Mouse (Mus musculus): ENCODE data around the gene Tbc1d1. TPM values are rescaled to one million over a fixed set of nuclear protein-coding genes. Genes with fewer than 3 reads are reported as not detected.

Gene Tbc1d1
- total and polyA plus RNA-seq, 2 experiments: 2.2 to 8.1 TPM

DNA sequence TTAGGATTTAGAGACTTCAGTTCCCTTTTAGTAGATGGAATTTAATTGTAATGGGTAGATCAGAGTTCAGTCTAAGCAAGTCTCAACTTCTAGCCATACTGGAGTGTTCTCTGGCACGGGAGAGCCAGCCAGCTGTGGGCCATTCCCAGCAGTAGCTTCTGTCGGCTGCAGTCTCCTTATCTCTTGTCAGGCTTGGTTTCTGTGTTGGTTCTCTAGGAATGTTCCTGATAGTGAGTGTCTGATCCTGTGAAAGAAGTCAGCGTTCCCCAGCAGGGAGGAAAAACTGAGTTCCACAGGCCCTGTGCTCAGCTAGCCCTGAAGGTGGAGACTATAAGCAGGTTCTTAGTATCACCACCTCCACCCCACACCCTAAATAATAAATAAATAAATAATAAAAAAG lies 88.2 kb downstream of the Tbc1d1 start:
- Histone ChIP-seq H3K4me3 (ENCODE audit: insufficient read depth, low read depth, low read length) (no peak overlapping the region), H3K4me1 (ENCODE audit: control insufficient read depth, insufficient read depth, low read length) (peaks cover 13% of the 10 kb centered on the region; the same call in 1 of the 2 replicates), H3K79me2 (ENCODE audit: control insufficient read depth, insufficient read depth, low read length) (peaks cover 7% of the 10 kb centered on the region; the same call in 1 of the 2 replicates), H3K27me3 (ENCODE audit: control insufficient read depth, insufficient read depth, low read length) (no peaks in the 10 kb centered on the region), H3K9ac (ENCODE audit: low read depth, low read length) (no peak overlapping the region), H3K36me3 (ENCODE audit: control insufficient read depth, insufficient read depth, low read length) (no peaks in the 10 kb centered on the region), H3K27ac (replicated peaks; ENCODE audit: insufficient read depth, low read depth, low read length) (no peak overlapping the region)
- WGBS: 55% methylated on average over 3 of the region's 3 CpGs
- TF ChIP-seq POLR2A (IDR thresholded peaks at IDR 0.05; ENCODE audit: extremely low read depth, insufficient read depth, low read length) (no peak), CTCF (IDR thresholded peaks at IDR 0.05; ENCODE audit: low read depth, low read length) (no peak)
- DNase-seq (ENCODE audit: extremely low read depth, low read depth, low spot score): no peak

DNA sequence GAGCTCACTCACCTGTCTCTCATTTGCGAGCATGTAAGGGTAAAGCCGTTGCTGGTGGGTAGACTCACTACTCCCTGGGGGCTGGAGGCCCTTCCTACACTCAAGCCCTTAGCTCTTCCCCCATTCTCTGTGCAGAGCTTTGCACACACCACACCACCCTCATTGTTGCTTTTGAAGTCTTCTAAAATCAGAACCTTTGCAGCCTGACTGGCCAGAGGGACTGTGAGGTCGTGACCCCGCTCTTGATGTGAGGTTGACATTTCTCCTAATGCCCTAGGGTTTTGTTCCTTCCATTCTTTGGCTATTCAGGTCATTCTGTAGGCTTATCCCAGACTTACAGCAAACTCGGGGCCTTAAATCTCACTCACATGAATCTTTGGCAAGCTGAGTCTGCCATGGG lies 88.6 kb downstream of the Tbc1d1 start:
- H3K27me3 ChIP-seq (ENCODE audit: control insufficient read depth, insufficient read depth, low read length): no peaks in the 10 kb centered on the region
- H3K4me1 ChIP-seq (ENCODE audit: control insufficient read depth, insufficient read depth, low read length): peaks cover 13% of the 10 kb centered on the region; the same call in 1 of the 2 replicates
- H3K36me3 ChIP-seq (ENCODE audit: control insufficient read depth, insufficient read depth, low read length): no peaks in the 10 kb centered on the region
- WGBS: 68% methylated on average over 5 of the region's 5 CpGs
- no peak overlapping the region for H3K4me3 ChIP-seq (ENCODE audit: insufficient read depth, low read depth, low read length)
- no peak for DNase-seq (ENCODE audit: extremely low read depth, low read depth, low spot score)
- no peak overlapping the region for H3K9ac ChIP-seq (ENCODE audit: low read depth, low read length)
- peaks cover 7% of the 10 kb centered on the region; the same call in 1 of the 2 replicates for H3K79me2 ChIP-seq (ENCODE audit: control insufficient read depth, insufficient read depth, low read length)
- TF ChIP-seq POLR2A (IDR thresholded peaks at IDR 0.05; ENCODE audit: extremely low read depth, insufficient read depth, low read length): no peak
- no peak for TF ChIP-seq CTCF (IDR thresholded peaks at IDR 0.05; ENCODE audit: low read depth, low read length)
- H3K27ac ChIP-seq (replicated peaks; ENCODE audit: insufficient read depth, low read depth, low read length): no peak overlapping the region

DNA sequence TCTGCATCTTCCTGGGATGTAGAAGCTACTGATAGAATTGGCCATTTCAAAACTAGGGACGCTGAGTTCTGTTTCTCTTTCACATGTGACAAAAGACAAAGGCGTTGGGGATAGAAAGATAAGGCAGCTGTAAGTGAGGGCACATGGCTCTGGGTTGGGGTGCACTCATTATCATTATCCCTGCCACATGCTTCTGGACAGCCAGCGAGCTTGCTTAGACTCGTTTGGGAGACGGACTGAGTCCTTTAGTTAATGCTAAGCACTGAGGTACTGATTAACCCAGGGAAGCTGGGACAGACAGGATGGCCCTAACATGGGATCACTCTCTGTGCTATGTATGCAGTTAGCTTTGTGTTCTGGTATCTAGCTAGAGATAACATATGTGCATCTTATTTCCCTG lies 95.3 kb downstream of the Tbc1d1 start:
- peak; percentile 65 for DNase-seq (ENCODE audit: extremely low read depth, low read depth, low spot score)

DNA sequence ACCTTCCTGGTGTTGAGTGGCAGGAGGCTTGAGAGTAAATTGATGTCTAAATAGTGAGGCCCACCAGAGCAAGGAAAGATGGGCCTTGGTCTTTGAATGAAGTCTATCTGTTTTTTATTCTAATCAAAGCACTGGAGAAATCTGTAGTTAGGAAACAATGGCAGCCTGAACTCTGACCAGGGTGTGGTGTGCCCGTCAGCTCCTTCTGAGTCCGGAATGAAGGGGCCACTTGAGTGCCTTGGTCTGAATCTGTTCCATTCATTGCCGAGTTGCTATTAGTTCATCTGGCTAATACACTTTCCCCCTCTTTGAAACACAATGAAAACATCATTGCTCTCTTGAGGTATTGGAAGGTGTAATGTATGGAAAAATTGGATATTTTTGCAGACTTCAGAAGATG lies 98.2 kb downstream of the Tbc1d1 start:
- TF ChIP-seq CTCF (IDR thresholded peaks at IDR 0.05; ENCODE audit: low read depth, low read length) (no peak), POLR2A (IDR thresholded peaks at IDR 0.05; ENCODE audit: extremely low read depth, insufficient read depth, low read length) (no peak)
- 66% methylated on average over 3 of the region's 3 CpGs for WGBS
- DNase-seq (ENCODE audit: extremely low read depth, low read depth, low spot score): no peak
- Histone ChIP-seq H3K27ac (replicated peaks; ENCODE audit: insufficient read depth, low read depth, low read length) (no peak overlapping the region), H3K4me3 (ENCODE audit: insufficient read depth, low read depth, low read length) (no peak overlapping the region), H3K36me3 (ENCODE audit: control insufficient read depth, insufficient read depth, low read length) (no peaks in the 10 kb centered on the region), H3K4me1 (ENCODE audit: control insufficient read depth, insufficient read depth, low read length) (peaks cover 6% of the 10 kb centered on the region), H3K79me2 (ENCODE audit: control insufficient read depth, insufficient read depth, low read length) (no peaks in the 10 kb centered on the region), H3K27me3 (ENCODE audit: control insufficient read depth, insufficient read depth, low read length) (no peaks in the 10 kb centered on the region), H3K9ac (ENCODE audit: low read depth, low read length) (no peak overlapping the region)

More for the DNA sequence above, 95.3 kb downstream of the Tbc1d1 start:
- H3K79me2 ChIP-seq (ENCODE audit: control insufficient read depth, insufficient read depth, low read length): no peaks in the 10 kb centered on the region
- WGBS: 8% methylated on average over 5 of the region's 5 CpGs
- H3K4me3 ChIP-seq (ENCODE audit: insufficient read depth, low read depth, low read length): no peak overlapping the region
- TF ChIP-seq POLR2A (IDR thresholded peaks at IDR 0.05; ENCODE audit: extremely low read depth, insufficient read depth, low read length): no peak
- TF ChIP-seq CTCF (IDR thresholded peaks at IDR 0.05; ENCODE audit: low read depth, low read length): no peak
- H3K27me3 ChIP-seq (ENCODE audit: control insufficient read depth, insufficient read depth, low read length): no peaks in the 10 kb centered on the region
- H3K36me3 ChIP-seq (ENCODE audit: control insufficient read depth, insufficient read depth, low read length): no peaks in the 10 kb centered on the region
- peak overlapping the region; percentile 44 for H3K27ac ChIP-seq (replicated peaks; ENCODE audit: insufficient read depth, low read depth, low read length)
- H3K9ac ChIP-seq (ENCODE audit: low read depth, low read length): no peak overlapping the region
- peaks cover 6% of the 10 kb centered on the region for H3K4me1 ChIP-seq (ENCODE audit: control insufficient read depth, insufficient read depth, low read length)

DNA sequence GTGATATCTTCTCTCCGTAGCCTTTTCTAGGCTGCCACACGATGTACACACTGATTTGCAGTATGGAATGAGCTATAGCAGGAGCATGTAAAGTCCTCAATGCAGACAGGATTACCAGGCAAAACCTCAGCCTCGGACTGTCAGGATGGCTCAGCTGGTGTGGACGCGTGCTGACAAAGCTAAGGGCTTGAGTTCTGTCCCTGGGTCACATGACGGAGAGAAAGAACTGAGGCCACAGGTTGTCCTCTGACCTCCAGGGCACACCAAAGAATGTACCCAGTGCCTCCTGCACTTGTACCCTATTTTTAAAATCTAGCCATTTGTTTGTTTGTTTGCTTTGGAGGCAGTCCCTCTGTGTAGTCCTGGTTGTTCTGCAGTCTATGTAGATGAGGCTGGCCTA lies 98.9 kb downstream of the Tbc1d1 start:
- TF ChIP-seq CTCF (IDR thresholded peaks at IDR 0.05; ENCODE audit: low read depth, low read length) (no peak), POLR2A (IDR thresholded peaks at IDR 0.05; ENCODE audit: extremely low read depth, insufficient read depth, low read length) (no peak)
- H3K36me3 ChIP-seq (ENCODE audit: control insufficient read depth, insufficient read depth, low read length): no peaks in the 10 kb centered on the region
- DNase-seq (ENCODE audit: extremely low read depth, low read depth, low spot score): peak; percentile 90
- H3K27ac ChIP-seq (replicated peaks; ENCODE audit: insufficient read depth, low read depth, low read length): no peak overlapping the region
- H3K4me1 ChIP-seq (ENCODE audit: control insufficient read depth, insufficient read depth, low read length): peaks cover 6% of the 10 kb centered on the region
- no peak overlapping the region for H3K9ac ChIP-seq (ENCODE audit: low read depth, low read length)
- no peak overlapping the region for H3K4me3 ChIP-seq (ENCODE audit: insufficient read depth, low read depth, low read length)
- H3K27me3 ChIP-seq (ENCODE audit: control insufficient read depth, insufficient read depth, low read length): no peaks in the 10 kb centered on the region
- no peaks in the 10 kb centered on the region for H3K79me2 ChIP-seq (ENCODE audit: control insufficient read depth, insufficient read depth, low read length)
- 36% methylated on average over 6 of the region's 6 CpGs for WGBS

DNA sequence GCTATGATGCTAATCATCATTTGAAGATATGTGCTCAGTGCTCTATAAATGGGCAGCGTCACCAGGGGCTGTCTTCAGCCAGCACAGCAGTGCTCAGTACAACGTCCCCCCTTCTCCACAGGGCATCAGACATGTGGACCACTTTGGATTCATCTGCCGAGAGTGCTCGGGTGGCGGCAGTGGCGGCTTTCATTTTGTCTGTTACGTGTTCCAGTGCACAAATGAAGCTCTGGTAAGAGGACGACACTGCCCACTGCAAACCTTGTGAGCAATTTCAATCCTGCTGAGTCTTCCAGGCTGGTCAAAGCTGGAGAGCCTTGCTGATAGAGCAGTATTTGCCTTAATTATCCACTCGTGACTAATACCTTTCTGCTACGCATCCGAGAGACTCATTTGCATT lies 107.2 kb downstream of the Tbc1d1 start:
- no peak for DNase-seq (ENCODE audit: extremely low read depth, low read depth, low spot score)
- Histone ChIP-seq H3K27ac (replicated peaks; ENCODE audit: insufficient read depth, low read depth, low read length) (no peak overlapping the region), H3K36me3 (ENCODE audit: control insufficient read depth, insufficient read depth, low read length) (no peaks in the 10 kb centered on the region), H3K79me2 (ENCODE audit: control insufficient read depth, insufficient read depth, low read length) (no peaks in the 10 kb centered on the region), H3K4me3 (ENCODE audit: insufficient read depth, low read depth, low read length) (no peak overlapping the region), H3K27me3 (ENCODE audit: control insufficient read depth, insufficient read depth, low read length) (no peaks in the 10 kb centered on the region), H3K9ac (ENCODE audit: low read depth, low read length) (no peak overlapping the region), H3K4me1 (ENCODE audit: control insufficient read depth, insufficient read depth, low read length) (no peaks in the 10 kb centered on the region)
- 94% methylated on average over 11 of the region's 11 CpGs for WGBS
- TF ChIP-seq CTCF (IDR thresholded peaks at IDR 0.05; ENCODE audit: low read depth, low read length) (no peak), POLR2A (IDR thresholded peaks at IDR 0.05; ENCODE audit: extremely low read depth, insufficient read depth, low read length) (no peak)

All from liver, adult 2 months (tissue).